Mouse (Mus musculus) urinary bladder, postnatal 10 days (tissue): ENCODE measurements around the gene Ptpre.
"Not testable (repeated sequence)": the region's sequence is repeated elsewhere in the genome, so short reads cannot be mapped to it uniquely, and the experiment has no call there.

Source experiments
- DNase-seq: peaks from one replicate; pipeline ENCODE4 v3.0.0; 2022; ENCODE audit warnings: low spot score

Gene Ptpre

DNA sequence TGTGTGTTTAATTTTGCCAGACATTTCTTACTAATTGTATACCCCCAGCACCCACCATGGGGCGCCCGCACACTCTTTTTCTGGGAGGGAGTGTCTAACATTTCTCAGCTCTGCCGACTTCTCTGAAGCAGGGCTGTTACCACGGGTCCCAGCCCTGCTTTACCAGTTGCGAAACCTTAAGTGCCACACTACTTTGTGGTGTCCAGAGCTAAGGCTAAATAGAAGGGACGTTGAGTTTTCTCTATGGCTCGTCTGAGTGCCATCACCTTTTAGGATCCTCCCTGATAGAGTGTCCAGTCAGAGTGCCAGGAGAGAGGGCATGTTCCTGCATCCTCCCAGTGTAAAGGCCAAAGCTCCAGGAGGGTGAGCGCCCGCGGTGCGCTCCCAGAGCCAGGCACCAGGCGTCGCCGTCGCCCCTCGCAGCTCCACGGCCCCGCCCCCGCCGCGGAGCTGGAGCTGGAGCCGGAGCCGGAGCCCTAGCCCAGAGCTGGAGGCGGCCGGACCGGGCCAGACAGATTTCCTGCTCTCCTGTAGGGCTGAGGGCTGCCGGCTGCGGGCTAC is at the start of gene Ptpre:
Gene Ptpre (plus strand): TSS at position 141 of the 561 bp plus-strand sequence.
- DNase-seq, result peak; percentile 43

- DNase-seq, result no peak
These were observed 49.0 kb upstream of the Ptpre start for GRCm38 (mm10) chr7:135488214-135488810.

- no peak for DNase-seq
These were observed 47.4 kb upstream of the Ptpre start for GRCm38 (mm10) chr7:135489724-135490499.

DNA sequence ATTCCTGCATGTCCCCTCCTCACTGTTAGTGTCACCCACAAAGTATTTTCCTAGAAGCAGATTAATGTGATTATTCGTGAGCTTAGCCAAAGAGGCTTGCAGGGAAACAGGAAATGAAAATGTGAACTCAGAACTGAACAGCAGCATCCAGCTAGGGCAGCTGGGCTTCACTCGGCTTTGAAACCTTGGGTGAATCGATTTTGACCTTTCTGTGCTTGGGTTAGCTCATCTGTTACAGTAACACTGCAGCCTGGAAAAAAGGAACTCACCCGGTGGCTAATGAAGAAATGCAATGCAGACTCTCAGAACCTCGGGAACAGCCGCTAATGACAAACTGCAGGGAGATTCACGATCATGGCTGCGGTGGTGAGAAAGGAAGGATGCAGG is 46.8 kb upstream of the Ptpre start:
- DNase-seq, result no peak

DNA sequence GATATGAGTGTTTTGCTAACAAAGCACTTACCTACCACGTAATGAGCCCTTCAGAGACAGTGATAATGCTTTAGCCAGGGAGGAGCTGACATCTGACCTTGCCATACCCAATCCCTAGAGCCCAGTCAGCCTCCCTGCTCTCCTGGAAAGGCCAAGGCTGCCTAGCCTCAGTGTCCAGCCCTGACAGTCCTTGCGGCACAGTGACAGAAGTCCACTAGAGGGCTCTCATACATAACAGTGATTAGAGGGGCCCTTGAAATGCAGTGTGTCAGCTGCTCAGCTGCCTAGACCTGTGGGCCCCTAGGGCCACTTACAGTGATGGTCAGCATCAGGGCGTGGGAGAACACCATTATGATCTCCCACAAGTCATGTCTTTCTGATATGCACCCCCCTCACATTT is 42.0 kb upstream of the Ptpre start:
- DNase-seq, result no peak

GRCm38 (mm10) chr7:135498565-135499186 is 38.6 kb upstream of the Ptpre start:
- no peak for DNase-seq

- DNase-seq, result no peak
These were observed 37.9 kb upstream of the Ptpre start for GRCm38 (mm10) chr7:135499403-135499802.

- DNase-seq, result not testable (repeated sequence)
These were observed 30.8 kb upstream of the Ptpre start for GRCm38 (mm10) chr7:135506506-135506905.

GRCm38 (mm10) chr7:135508602-135509001 is 28.7 kb upstream of the Ptpre start:
- DNase-seq, result no peak

GRCm38 (mm10) chr7:135509272-135509671 is 28.0 kb upstream of the Ptpre start:
- DNase-seq, result no peak

GRCm38 (mm10) chr7:135510431-135510830 is 26.9 kb upstream of the Ptpre start:
- no peak for DNase-seq

DNA sequence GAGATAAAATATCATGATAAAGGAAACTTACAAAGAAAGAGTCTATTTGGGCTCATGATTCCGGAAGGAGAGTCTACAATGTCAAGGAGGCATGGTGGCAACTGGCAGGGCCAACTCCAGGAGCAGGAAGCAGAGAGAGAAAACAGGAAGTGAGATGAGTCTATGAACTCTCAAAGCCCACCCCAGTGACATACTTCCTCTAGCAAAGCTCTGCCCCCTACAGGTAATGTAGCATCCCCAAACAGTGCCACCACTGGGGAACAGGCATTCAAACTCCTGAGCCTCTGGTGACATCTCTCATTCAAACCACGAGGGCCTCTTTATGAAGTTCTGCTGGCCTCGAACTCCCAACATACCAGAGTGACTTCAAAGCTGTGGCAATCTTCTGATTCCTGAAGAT is 25.6 kb upstream of the Ptpre start:
- no peak for DNase-seq

DNA sequence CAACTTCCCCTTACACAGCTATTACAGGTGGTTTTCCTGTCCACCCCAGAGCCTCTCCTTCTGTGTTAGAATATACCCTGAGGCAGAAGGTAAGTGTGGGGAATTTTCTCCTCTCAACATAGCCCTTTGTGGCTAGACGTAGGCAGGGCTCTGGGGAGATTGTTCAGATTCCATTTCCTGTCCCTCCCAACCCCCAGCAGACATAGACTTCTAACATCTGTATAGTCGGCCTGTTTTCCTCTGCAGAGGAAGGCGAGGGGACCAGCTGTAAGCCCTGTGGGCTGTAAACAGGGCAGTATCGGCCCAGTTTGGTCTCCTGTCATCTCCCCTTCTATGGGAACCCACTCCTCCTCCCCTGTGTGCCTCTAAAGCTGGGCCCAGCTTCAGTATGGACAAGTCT is 20.1 kb upstream of the Ptpre start:
- DNase-seq, result no peak

DNA sequence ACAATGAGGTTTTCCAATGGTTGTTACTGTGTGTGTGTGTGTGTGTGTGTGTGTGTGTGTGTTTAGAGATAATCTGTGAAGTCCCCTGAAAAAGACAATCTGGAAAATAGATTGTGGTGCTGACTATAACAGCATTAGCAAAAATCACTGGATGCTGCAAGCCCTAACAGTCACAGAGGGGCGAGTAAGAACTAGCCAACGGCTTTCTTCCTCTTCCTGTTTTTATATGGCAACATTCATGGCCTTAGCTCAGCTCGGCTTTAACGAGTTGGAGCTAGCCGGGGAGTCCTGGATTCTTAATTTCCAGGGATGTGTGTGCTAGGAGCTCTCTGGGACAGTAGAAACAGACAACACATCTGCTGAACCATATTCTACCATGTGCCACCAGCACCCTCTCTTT is 17.0 kb upstream of the Ptpre start:
- no peak for DNase-seq

- no peak for DNase-seq
These were observed 15.3 kb upstream of the Ptpre start for GRCm38 (mm10) chr7:135521755-135522512.

- no peak for DNase-seq
These were observed 13.3 kb upstream of the Ptpre start for GRCm38 (mm10) chr7:135523981-135524380.

DNA sequence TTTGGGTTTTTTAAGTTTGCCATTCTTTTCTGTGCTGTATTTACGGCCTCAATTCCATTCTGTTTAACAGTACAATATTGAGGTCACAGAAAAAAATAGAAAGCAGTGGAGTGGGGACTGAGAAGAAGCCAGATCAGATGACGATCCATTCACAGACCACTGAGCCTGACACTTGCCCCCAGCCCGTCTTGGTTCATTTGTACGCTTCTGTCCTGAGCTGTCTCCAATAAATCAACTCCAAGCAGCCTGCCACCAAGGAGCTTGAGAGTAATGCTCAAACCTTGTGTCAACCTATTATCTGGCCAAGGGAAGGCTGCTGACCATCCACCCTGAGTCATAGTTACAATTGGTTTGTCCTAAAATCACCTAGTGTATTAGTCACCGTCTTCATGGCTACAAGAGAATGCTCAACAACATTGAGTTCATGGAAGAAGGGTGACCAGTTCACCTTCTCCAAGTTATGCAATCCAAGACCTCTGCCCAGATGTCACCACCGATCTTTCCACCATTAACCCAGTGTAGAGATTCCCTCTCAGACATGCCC is 12.8 kb upstream of the Ptpre start:
- no peak for DNase-seq

- no peak for DNase-seq
These were observed 10.6 kb upstream of the Ptpre start for GRCm38 (mm10) chr7:135526574-135527152.

GRCm38 (mm10) chr7:135527169-135527568 is 10.1 kb upstream of the Ptpre start:
- DNase-seq, result no peak

- DNase-seq, result no peak
These were observed 8.8 kb upstream of the Ptpre start, which contains the start of gene Clrn3 for GRCm38 (mm10) chr7:135528515-135528914. Gene Clrn3, minus strand, starts transcription at chr7:135528654.

- DNase-seq, result no peak
These were observed 8.2 kb upstream of the Ptpre start for GRCm38 (mm10) chr7:135529068-135529467.
